In genomic region chr11:41030018-41030417, GRCm38 (mm10) we compare ENCODE assay signal across 25 mouse cellular contexts.
"Had no signal": no experiment of that assay in that cellular context is flagged by ENCODE, and none has a peak within 500 bp of the region (broad histone marks: within the 10 kb centered on the region; RNA-seq: fewer than 3 reads in every experiment).

No protein-coding gene starts in this region.

- H3K9me3 ChIP-seq: heart, embryonic 13.5 days; heart, embryonic 15.5 days; hindbrain, embryonic 13.5 days; hindbrain, embryonic 15.5 days; kidney, embryonic 15.5 days; limb, embryonic 13.5 days; limb, embryonic 15.5 days; liver, embryonic 15.5 days had no signal

- H3K4me1 ChIP-seq: heart, embryonic 13.5 days; heart, embryonic 15.5 days; hindbrain, embryonic 13.5 days; hindbrain, embryonic 15.5 days; kidney, embryonic 15.5 days; limb, embryonic 13.5 days; limb, embryonic 15.5 days; liver, embryonic 15.5 days had no signal

- H3K4me3 ChIP-seq: heart, adult 2 months; heart, embryonic 13.5 days; heart, embryonic 15.5 days; hindbrain, embryonic 13.5 days; hindbrain, embryonic 15.5 days; kidney, embryonic 15.5 days; limb, embryonic 13.5 days; limb, embryonic 15.5 days; liver, embryonic 15.5 days had no signal

- H3K9ac ChIP-seq: heart, embryonic 13.5 days; heart, embryonic 15.5 days; hindbrain, embryonic 13.5 days; hindbrain, embryonic 15.5 days; kidney, embryonic 15.5 days; limb, embryonic 13.5 days; limb, embryonic 15.5 days; liver, embryonic 15.5 days had no signal

- H3K27me3 ChIP-seq: heart, embryonic 13.5 days; heart, embryonic 15.5 days; hindbrain, embryonic 13.5 days; hindbrain, embryonic 15.5 days; kidney, embryonic 15.5 days; limb, embryonic 13.5 days; limb, embryonic 15.5 days; liver, embryonic 15.5 days had no signal

- H3K4me2 ChIP-seq: heart, embryonic 11.5 days; heart, embryonic 13.5 days; heart, embryonic 15.5 days; hindbrain, embryonic 13.5 days; hindbrain, embryonic 15.5 days; kidney, embryonic 15.5 days; limb, embryonic 13.5 days; limb, embryonic 15.5 days; liver, embryonic 15.5 days had no signal

- H3K27ac ChIP-seq: heart, adult 2 months; heart, embryonic 13.5 days; heart, embryonic 15.5 days; hindbrain, embryonic 13.5 days; hindbrain, embryonic 15.5 days; hindbrain, postnatal 0 days; kidney, embryonic 15.5 days; kidney, postnatal 0 days; limb, embryonic 13.5 days; limb, embryonic 15.5 days; liver, embryonic 15.5 days had no signal

- DNase-seq: gastrocnemius, postnatal 14 days; gastrocnemius, postnatal 36 days; heart, adult 11 months; heart, adult 2 months; heart, postnatal 14 days; heart, postnatal 36 days; kidney, adult 2 months; kidney, adult 9 months; kidney, postnatal 14 days; kidney, postnatal 36 days; layer of hippocampus, adult 9-11 months; layer of hippocampus, postnatal 36 days; left cerebral cortex, postnatal 4 days had no signal

- ATAC-seq: hindbrain, postnatal 0 days; intestine, postnatal 0 days had no signal

- H3K36me3 ChIP-seq: heart, embryonic 13.5 days; heart, embryonic 15.5 days; hindbrain, embryonic 13.5 days; hindbrain, embryonic 15.5 days; kidney, embryonic 15.5 days; limb, embryonic 13.5 days; limb, embryonic 15.5 days; liver, embryonic 15.5 days had no signal
